Mouse (Mus musculus): Measurements from ENCODE around the gene Bloc1s1. TPM values are rescaled to one million over a fixed set of nuclear protein-coding genes. Genes with fewer than 3 reads are reported as not detected.

Gene Bloc1s1
- 10 to 100 TPM; 85.2 to 95.4 TPM for total RNA-seq (2021)

DNA sequence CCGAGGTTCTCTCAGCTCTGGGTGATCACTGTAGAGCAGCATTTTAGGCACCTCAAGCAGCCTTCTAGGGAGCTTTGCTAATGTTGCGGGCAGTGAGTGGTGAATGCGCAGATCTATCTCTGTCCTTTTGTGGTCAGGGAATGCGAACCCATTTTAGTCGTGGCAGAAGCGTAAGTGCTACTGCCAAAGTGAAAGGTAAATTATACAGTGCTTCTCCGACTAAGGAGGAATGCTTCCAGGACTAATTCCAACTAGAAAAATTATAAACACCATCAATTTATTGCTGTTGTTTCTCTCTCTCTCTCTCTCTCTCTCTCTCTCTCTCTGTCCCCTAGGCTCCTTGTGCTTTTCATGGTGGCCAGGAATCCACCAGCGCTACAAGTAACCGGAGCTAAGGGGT lies at the start of gene Bloc1s1:
Gene Bloc1s1 (minus strand): TSS at position 101 of the 400 bp plus-strand sequence.
- intact Hi-C loops (cut with DNase I) = no loop called here
- no peak for DNase-seq (ENCODE audit: low spot score in 2 of 2)

DNA sequence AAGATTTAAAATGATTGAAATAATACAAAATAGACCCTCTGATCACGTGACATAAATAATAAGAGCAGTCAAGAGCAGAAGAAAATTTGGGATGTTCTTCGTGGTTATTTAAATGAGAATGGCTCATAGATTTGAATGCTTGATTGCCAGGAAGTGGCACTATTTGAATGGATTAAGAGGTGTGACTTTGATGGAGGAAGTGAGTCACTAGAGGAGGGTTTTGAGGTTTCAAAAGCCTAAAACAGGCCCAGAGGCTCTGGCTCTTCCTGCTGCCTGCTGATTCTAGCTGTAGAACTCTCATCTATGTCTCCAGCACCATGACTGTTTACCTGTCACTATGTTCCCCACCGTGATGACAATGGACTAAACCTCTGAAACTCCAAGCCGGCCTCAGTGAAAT lies 49.0 kb upstream of the Bloc1s1 start:
- intact Hi-C loops (cut with DNase I) = no loop called here
- no peak for DNase-seq (ENCODE audit: low spot score in 2 of 2)

DNA sequence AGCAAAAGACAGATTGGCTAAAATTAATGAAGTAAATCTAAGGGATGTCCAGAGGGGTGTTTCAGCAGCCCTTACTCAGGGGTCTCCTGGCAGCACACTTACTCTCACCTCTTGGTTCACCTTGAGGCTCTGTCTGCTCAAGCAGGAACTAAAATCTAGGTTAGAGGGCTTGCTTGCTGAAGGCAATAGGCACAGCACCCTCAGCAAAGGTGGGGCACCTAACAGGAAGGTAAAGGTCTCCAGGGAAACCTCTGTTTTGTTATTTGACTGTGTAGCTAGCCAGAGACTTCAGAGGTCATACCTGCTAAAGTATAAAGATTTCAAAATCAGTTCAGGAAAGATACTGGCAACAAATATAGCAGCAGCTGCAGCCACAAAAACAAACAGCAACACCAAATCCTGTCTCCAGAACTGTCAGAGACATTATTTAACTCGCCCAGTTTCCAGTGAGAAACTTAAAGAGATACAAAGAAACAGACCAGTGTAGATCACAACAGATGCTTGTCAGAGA lies 47.0 kb upstream of the Bloc1s1 start:
- intact Hi-C loops (cut with DNase I) = no loop called here
- no peak for DNase-seq (ENCODE audit: low spot score in 2 of 2)

DNA sequence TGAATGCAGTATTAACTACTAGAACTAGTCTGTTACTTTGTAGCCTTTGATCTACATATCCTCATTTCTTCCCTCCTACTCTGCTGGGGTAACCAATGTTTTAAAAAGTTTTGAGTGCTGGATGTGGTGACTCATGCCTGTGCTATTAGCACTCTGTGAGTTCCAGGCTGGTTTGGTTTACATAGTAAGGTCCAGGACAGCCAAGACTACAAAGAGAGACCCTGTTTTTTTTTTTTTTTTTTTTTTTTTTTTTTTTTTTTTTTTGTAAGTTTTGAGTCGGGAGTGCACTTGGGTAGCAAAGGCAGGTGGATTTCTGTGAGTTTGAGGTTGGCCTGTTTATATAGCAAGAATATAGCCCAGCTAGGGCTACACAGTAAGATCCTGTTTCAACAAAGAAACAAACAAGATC lies 44.5 kb upstream of the Bloc1s1 start:
- no peak for DNase-seq (ENCODE audit: low spot score in 2 of 2)
- intact Hi-C loops (cut with DNase I) = no loop called here

DNA sequence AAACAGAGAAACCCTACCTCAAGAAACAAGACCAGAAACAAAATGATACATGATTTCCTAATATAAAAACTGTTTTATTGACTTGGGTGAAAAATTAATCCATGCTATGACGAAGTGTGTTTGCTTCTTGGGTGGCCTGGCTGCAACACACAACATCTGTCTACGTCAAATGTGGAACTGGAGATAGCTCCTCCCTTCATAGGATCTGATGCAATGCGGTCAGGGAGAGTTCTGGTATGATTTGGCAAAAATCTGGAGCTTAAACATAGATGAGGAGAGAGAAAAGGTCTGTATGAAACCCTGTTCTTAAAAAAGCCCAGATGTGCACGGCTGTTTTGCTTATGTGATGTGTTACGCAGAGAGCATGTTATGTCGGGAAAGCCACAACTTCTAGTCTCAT lies 42.0 kb upstream of the Bloc1s1 start:
- intact Hi-C loops (cut with DNase I) = no loop called here
- DNase-seq (ENCODE audit: low spot score in 2 of 2) = no peak

DNA sequence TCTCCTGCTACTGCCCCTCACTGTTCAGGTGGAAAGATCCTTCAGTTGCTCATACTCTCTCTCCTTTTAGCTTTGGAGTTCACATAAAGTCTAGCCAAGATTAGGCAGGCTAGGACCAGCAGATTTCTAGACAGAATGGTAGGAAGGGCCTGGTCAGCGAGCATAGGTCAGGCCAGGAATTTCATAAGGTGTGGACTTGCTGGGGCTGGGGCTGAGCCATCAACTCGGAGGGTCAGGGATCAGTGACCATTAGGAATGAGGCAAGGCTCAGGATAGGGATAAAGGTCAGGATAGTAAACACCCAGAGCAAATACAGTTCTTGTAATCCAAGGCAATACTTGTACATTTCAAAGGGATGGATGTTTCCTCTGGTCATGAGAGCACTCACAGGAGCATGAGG lies 41.1 kb upstream of the Bloc1s1 start:
- intact Hi-C loops (cut with DNase I) = no loop called here
- DNase-seq (ENCODE audit: low spot score in 2 of 2) = no peak

DNA sequence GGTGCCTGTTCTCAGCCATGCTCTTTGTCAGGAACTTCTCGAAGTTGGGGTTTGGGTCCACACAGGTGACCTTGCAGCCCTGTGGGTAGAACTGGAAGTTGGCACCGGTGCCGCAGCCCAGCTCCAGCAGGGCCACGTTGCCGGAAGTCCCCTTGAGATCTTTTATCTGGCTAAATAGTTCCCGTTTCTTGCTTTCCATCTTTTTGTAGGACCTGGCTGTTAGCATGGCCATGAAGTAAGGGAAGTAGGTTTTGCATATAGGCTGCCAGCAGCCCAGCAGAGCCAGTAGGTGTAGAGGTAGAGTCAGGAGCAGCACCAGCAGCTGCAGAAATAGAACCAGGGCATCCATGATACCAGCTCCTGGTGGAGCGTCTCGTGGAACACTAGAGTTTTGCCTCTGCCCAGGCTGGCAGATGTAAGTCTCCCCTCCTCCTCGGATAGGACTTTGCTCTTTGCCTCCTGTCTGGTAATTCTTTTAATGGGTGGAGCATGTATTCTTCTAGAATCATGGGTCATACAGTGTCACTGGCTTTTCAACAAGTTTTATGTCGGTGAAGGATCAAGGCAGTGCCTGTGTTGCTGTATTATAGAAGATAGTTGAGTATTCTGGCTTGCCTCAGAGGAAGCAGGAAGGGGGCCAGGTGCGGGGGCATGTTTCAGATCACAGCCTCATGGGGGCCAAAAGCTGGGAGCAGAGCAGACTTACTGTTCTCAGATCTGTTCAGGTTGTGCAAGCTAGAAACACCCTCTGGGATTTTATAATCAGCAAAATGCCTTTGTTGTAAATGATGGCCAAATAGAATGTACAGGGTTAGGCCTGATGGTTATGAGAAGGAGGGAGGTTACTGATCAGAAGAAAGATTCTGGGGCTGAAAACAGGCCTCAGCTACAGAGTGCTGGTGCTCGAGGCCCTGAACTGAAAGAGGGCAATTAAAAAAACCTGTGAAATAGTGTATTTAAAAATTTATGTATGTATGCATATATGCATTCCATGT lies 37.1 kb upstream of the Bloc1s1 start, which contains the start of gene Mettl7b:
Gene Mettl7b (minus strand): TSS at position 399 of the 995 bp plus-strand sequence.
- intact Hi-C loops (cut with DNase I) = no loop called here

DNA sequence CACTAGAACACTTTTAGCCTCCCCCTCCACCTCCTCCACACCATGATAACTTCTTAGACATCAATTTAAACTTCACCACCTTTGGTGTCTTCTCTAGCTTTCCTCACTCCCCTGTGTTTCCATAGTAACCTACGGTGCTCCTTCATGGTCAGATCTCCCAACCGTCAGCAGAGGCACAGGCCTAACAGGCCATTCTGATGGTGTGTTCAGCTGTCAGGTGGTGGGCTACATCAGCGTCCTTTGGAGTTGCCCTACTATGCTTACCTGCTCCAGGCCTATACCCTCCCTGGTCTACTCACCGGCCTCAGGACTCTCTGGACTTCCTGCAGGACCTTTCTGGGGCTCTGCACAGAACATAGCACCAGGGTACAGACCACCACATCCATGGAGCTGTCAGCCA lies 36.3 kb upstream of the Bloc1s1 start:
- intact Hi-C loops (cut with DNase I) = no loop called here
- DNase-seq (ENCODE audit: low spot score in 2 of 2) = no peak

More for the DNA sequence above, 37.1 kb upstream of the Bloc1s1 start, which contains the start of gene Mettl7b:
- no peak for DNase-seq (ENCODE audit: low spot score in 2 of 2)

DNA sequence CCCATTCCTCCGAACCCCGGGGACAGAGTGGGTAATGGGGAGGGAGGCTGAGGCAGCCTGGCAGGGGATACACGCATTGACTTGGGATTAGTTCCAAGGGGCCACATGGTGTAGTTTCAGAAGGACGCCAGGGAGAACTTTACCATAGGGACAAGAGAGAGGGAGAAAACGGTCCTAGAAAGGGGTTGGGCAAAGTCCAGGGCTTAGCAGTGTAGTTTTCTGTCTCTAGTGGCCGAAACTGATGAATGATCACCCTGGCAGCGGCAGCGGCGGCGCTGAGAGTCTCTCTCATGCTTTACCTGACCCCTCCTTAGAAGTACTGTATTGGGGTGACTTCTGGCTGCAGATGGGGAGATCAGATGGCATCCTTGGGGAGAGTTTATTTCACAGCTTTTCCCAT lies 34.5 kb upstream of the Bloc1s1 start:
- intact Hi-C loops (cut with DNase I) = no loop called here
- DNase-seq (ENCODE audit: low spot score in 2 of 2) = no peak

DNA sequence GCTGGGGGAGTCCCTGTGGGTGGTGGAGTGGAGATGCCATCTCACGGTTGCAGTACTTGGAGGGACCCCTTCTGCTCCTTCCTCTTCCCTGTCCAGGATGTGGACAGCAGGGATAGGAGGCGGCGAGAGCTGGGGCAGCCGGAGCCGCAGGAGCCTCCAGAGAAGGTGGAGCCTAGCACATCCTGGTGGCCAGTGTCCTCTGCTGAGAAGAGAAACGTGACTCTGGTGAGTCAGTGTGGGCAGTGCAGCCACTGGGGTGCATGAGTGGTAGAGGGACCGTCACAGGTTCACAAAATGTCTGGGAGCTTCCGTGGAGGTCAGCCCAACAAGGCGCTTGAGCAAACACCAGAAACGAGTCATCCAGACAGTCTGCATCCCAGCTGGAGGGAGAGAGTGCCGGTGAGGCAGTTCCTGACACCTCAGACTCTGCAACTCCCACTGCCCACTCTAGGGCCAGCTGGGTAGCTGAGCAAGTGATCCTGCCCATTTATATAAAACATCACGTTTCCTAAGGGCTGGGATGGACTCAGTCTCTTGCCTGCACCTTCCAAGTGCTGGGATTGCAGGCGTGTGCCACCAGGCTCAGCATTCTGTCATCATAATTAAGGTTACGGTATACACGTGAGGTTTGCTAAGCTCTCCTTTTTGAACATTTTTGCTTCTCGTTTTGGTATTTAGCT lies 26.5 kb upstream of the Bloc1s1 start:
- no peak for DNase-seq (ENCODE audit: low spot score in 2 of 2)
- intact Hi-C loops (cut with DNase I) = no loop called here

DNA sequence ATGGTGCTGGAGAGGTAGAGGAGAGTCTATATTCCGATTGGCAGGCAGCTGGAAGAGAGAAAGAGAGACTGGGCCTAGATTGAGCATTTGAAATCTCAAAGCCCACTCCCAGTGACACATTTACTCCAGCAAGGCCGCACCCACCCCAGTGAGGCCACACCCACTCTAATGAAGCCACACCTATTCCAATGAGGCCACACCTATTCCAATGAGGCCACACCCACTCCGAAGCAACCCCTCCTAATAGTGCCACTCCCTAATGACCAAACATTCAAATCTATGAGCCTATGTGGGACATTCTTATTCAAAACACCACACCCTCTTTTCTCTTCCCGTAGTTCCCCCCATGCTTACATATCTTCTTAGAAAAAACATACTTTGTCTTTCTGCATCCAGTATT lies 23.7 kb upstream of the Bloc1s1 start:
- no peak for DNase-seq (ENCODE audit: low spot score in 2 of 2)
- intact Hi-C loops (cut with DNase I) = no loop called here

DNA sequence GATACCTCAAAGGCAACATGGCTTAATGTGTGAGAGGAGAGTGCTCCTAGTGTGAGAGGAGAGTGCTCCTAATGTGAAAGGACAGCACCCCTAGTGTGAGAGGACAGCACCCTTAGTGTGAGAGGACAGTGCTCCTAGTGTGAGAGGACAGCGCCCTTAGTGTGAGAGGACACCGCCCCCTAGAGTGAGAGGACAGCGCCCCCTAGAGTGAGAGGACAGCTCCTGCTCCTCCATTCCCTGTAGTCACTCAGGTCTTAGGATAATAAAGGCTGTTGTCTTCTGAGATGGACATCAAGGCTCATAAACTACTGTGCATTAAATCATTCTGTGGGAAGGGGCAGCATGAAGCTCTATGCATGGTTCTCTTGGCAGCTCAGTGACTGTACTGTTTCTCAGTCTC lies 21.8 kb upstream of the Bloc1s1 start:
- intact Hi-C loops (cut with DNase I) = no loop called here
- DNase-seq (ENCODE audit: low spot score in 2 of 2) = no peak

DNA sequence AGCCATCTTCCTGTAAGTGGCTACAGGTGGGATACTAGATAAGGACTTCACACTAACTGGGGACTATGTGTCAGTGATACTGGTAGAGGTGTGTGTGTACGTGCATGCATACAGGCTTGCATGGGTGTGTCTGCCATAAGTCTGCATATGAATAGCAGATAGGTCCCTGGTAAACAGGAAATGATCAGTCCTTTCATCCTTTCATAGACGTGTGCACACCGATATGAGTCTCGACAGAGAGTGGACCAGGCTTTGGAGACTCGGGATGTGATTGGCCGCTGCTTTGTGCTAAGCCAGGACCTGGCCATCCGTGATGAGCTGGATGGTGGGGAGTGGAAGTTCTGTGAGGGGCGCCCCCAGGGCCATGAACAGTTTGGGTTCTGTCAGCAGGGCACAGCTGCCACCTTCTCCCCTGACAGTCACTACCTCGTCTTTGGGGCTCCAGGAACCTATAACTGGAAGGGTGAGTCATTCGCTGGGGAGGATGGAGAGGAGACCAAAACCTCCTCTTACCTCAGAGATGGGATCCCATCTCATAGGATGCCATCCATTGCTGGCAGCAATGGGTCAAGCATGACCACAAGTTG lies 16.7 kb upstream of the Bloc1s1 start:
- DNase-seq (ENCODE audit: low spot score in 2 of 2) = no peak

DNA sequence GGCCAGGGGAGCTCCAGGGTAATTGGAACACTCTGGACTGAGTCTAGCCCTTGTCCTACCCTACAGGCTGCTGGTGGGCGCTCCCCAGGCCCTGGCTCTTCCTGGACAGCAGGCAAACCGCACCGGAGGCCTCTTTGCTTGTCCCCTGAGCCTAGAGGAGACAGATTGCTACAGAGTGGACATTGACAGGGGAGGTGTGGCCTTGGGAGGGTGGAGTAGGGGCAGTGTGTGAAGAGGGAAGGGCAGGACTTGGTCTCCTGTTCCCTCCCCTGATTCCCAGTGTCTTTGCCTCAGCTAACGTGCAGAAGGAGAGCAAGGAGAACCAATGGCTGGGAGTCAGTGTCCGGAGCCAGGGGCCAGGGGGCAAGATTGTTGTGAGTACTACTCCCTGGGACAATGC lies 15.1 kb upstream of the Bloc1s1 start:
- intact Hi-C loops (cut with DNase I) = no loop called here
- DNase-seq (ENCODE audit: low spot score in 2 of 2) = no peak

More for the DNA sequence above, 16.7 kb upstream of the Bloc1s1 start:
- intact Hi-C loops (cut with DNase I) = no loop called here

DNA sequence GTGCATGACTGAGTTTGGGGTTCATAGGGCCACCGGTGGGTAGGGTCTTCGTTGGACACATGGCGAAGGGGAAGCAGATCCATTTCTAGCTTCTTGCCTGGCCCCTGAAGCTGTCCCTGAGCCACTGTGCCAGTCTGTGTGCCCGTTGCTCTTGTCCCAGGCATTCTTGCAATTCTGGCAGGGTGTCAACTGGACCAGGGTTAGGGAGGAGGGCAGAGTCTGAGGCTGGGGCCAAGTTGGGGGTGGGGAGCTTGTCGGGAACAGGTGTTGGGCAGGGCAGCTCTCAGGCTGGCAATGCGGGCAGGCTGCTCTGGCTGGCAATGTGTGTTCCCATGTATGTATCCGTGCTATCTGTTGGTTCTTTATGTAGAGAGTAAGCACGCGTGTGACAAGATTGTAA lies 14.6 kb upstream of the Bloc1s1 start:
- no peak for DNase-seq (ENCODE audit: low spot score in 2 of 2)
- intact Hi-C loops (cut with DNase I) = no loop called here

DNA sequence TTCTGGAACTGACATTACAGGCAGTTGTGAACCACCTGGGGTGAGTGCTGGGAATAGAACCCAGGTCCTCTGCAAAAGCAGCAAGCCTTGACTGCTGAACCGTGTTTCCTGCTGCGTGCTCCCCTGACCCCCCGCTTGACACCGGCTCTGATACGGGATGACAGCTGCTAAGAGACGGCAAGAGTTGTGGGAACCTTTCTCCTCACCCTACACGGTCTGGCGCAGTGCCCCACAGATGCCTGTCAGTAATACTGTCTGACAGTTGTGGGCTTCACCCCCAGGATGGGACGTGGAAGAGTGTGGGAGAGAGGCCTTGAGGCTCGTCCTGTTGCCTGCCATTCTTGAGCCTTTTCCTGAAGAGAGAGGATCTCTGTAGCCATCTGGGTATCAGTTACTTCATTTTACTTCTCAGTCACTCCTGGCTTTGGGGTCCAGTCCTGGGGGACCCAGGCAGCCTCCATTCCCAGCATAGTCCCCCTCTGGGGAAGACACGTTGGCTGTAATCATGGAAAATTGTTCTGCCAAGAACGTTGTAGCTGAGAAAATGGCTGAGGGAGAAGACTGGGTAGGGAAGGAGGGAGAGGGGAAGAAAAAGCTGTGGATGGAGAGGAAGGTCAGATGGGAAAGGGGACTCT lies 14.0 kb upstream of the Bloc1s1 start:
- DNase-seq (ENCODE audit: low spot score in 2 of 2) = no peak

DNA sequence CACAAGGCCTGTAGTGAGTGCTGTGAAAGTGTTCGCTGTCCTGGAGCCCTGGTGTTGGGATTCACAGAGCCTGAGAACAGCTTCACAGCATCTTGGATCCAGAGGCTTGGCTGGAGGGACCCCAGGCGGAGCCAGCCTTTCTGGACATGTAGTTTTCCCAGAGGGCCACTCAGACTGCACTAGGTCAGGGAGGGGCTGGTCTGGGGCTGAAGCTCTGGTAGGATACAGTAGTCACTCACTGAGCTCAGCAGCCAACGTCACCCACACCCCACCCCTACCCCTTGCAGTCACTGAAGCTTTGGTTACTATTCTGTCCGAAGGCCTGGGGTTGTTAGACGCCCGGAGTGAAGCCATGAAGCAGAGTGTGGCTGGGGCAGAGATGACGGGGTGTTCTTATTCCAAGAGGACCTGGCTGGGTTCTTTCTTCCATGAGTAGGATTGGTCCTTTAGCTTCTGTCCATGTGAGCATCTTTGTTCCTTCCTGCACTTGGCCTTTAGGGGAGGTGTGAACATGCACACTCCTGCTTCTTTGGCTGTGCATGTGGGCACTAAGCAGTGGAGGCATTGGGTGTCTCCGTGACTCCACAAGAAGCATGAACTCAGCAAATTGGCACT lies 12.1 kb upstream of the Bloc1s1 start:
- intact Hi-C loops (cut with DNase I) = no loop called here
- DNase-seq (ENCODE audit: low spot score in 2 of 2) = no peak

More for the DNA sequence above, 14.0 kb upstream of the Bloc1s1 start:
- intact Hi-C loops (cut with DNase I) = no loop called here

DNA sequence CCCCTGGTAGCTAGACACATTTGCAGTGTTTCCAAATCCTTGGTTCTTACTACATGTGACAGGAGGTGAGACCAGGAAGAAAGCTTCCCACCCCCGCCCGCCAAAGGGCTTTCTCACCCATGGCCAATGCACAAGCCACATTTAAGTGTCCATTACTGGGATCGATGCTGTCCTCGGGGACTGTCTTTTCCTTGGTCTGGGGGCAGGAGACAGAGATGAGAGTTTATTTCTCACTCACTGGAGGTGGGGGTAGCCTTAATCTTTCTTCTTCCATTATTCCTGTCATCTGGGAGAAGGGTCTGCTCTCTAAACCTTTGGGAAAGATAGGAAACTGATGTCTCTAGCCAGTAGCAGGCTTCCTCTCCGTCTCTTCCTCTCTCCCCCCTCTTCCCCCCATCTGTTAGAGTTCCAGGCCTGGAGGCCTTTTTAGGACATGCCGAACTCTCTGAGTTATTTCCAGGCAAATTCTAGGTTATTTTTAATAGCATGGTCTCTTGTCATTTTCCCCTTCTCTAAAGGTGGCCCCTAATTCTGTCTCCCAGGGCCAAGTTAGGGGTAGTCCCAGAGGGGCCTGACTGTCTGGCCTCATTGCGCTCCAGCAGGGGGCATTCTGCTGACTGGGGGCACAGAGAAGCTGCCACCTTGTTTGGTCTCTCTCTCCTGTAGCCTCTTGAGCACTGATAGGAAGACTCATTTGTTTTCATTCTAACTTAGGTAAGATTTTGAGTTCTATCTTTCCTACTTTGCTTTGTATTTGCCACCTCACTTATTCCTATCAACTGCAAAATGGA lies 11.4 kb upstream of the Bloc1s1 start:
- intact Hi-C loops (cut with DNase I) = no loop called here
- DNase-seq (ENCODE audit: low spot score in 2 of 2) = no peak
